Mouse (Mus musculus) left cerebral cortex, adult 2 months (tissue): ENCODE data around the gene Fut1. TPM values are rescaled to one million over a fixed set of nuclear protein-coding genes. Genes with fewer than 3 reads are reported as not detected.
"Not testable (repeated sequence)": the region's sequence is repeated elsewhere in the genome, so short reads cannot be mapped to it uniquely, and the experiment has no call there.

Experiments
- DNase-seq, 2 experiments: peaks; one replicate each; pipeline ENCODE4 v3.0.0; 2021 to 2022; ENCODE audit warnings: low spot score in 2 of 2, mixed read lengths in 1 of 2; ENCODE audit errors: extremely low spot score in 1 of 2
- H3K27ac ChIP-seq: fragments of 200-600 bp; 2 replicates; pipeline ENCODE4 v1.8.1; 2022
- H3K4me3 ChIP-seq: fragments of 200-600 bp; 2 replicates; pipeline ENCODE4 v1.8.1; 2022
- CTCF ChIP-seq: fragments of 200-600 bp; IDR thresholded peaks from 2 replicates; pipeline ENCODE4 v1.8.1; 2022; ENCODE audit warnings: antibody characterized with exemption, mild to moderate bottlenecking, moderate library complexity
- intact Hi-C: fragments of 180-260 bp; cut with DNase I; formaldehyde crosslinking; loops from one replicate; pipeline ENCODE4 v1.15.1; 2025
- total RNA-seq, 2 experiments: library from RNA; stranded (reverse); gene quantifications; 2 replicates each; pipeline ENCODE4 v1.2.3; 2021

The Fut1 gene
- total RNA-seq, 2 experiments from 2014 or later: not detected

DNA sequence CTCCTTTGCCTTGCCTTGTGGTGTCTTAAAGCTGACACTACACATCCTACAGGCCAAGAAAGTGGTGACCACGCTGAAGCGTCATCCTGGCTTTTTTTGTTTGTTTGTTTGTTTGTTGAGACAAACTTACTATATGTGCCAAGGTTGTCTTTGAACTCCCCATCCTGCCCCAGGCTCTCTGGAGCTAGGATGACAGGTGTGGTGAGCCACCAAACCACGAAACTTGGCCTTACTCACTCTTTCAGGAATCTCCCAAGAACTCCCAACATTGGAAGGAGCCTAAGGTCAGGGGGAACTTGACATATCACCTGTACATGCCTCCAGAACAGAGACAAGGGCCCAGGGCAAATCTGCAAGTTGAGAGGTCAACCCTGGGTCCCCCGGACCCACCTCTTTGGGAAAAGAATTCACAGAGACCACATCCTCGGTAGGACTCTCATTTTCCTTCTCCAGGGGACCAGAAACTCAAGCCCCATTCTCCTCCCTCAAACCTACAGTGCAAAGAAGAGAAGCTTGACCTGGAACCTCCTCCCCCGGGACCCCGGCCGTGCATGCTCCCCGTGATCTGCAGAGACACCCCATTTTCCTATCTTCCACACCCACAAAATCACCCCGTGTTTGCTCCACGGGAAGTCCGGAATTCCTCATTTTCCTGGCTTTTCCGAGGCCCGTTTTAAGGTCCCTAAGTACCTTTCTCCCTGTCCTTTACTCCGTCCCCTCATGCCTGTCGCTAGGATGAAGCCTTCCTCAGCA, 25.6 kb downstream of the Fut1 start:
- Histone ChIP-seq H3K27ac (peak overlapping the region; percentile 84), H3K4me3 (peak overlapping the region; percentile 61)
- intact Hi-C loops: no loop called here
- no peak for TF ChIP-seq CTCF
- no peak for DNase-seq

GRCm38 (mm10) chr7:45643441-45644178, 26.5 kb downstream of the Fut1 start:
- peak overlapping the region; percentile 61 for H3K4me3 ChIP-seq
- peak; percentile 89 to 90 for DNase-seq
- intact Hi-C loops: no loop called here
- no peak for TF ChIP-seq CTCF
- peak overlapping the region; percentile 84 for H3K27ac ChIP-seq

DNA sequence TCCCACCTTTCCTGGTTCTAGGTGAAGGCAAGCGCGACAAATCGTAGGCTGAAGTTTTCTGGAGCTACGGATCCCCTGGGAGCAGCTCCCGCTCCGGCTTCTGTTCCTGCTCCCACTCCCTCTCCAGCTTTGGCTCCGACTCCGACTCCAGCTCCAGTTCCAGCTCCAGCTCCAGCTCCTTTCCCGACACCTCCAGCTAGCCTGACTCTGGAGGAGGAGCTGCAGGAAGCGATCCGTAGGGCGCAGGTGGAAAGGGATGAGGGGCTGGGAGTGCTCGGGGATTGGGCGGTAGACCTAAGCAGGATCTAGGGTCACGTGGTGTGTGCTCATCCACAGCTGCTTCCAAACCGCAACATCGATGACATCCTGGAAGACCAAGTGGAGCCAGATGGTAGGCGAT, 27.1 kb downstream of the Fut1 start:
- intact Hi-C loops: no loop called here
- Histone ChIP-seq H3K27ac (peak overlapping the region; percentile 84), H3K4me3 (peak overlapping the region; percentile 41)
- DNase-seq: peak; percentile 72 to 76
- TF ChIP-seq CTCF: no peak

DNA sequence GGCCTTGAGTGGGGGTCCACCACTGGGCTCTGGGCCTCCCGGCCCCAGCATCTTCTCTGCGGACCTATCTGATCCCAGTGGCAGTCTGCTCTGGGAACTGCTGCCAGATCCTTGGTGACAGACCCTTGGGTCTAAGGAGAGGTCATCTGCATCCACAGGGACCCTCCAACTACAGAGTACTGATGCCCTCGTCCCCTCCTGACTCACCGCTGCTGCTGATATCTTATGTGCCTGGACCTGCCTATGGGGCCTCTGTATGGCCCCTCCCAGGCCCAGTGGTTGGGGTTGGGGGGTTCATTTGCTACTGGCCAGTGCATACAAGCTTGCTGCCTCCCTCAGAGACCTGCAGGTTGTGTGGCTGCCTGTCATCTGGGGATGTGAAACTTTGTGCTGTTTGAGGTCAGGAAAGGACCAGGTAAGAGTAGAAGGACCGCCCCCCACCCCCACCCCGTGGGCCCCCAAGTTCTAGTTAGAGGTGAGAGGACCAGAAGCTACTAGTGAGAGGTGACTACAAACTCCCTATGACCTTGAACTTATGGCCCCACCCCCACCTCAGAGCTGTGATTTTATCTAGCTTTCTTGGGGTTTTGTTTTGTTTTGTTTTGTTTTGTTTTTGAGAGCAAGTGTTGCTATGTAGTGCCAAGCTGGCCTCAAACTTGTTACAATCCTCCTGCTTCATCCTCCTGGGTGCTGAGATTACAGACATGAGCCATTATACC, 27.9 kb downstream of the Fut1 start:
- Histone ChIP-seq H3K4me3 (peak overlapping the region; percentile 41), H3K27ac (peak overlapping the region; percentile 84)
- DNase-seq: no peak
- no peak for TF ChIP-seq CTCF
- intact Hi-C loops: no loop called here

DNA sequence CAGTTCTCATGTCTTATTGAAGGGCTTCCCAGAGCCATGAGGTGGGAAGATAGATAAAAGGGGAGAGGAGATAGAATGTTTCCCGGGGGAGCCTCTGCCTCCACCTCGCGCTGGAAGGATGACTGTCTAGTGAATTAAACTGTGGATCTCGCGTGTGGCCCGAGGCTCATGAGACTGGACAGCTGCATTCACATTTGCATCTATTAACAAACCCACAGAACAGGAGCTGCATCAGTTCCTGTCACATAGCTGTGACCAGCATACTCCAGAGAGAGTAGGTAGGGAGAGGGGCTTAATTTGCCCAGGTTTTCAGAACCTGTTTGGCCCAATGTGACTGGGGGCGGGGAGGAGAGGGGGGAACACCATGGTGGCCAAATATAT, 28.5 kb downstream of the Fut1 start:
- intact Hi-C loops: no loop called here
- no peak overlapping the region for H3K4me3 ChIP-seq
- no peak for DNase-seq
- TF ChIP-seq CTCF: no peak
- no peak overlapping the region for H3K27ac ChIP-seq

DNA sequence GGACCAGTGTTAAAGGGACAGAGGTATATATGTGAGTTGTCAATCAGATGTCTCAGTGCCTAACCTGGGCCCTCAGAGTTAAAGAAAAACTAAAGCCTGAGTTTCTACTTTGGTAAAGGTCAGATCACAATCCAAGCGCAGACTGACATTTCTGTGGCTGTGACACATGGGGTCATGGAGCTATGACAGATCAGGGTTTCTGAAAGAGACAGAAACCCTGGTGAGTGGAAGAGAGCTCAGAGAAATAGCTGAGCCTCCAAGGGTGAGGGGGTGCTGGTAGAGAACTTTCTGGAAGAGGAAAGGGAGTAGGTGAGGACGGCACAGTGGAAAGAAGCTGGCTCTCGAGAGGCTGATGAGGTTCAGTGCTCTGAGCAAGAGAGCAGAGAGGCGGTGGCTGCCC, 29.6 kb downstream of the Fut1 start:
- intact Hi-C loops: no loop called here
- DNase-seq: no peak
- Histone ChIP-seq H3K27ac (no peak overlapping the region), H3K4me3 (no peak overlapping the region)
- TF ChIP-seq CTCF: no peak

DNA sequence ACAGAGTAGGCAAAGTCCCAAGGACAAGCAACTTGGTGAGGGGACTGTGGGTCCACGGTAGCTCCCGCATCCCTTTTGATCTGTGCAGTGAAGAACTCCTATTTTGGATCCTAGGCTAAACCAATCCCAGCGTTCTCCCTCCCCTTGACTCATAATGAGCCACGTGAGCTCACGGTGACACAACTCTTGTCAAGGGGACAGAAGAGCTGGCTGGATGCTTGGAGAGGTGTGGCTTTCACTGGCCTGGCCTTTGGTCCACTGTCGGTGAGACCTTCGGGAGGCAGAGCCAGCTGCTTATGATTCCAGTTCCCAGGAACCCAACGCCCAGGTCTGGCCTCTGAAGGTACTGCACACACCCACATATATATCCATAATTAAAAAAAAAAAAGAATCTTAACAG, 32.3 kb downstream of the Fut1 start:
- intact Hi-C loops: no loop called here
- Histone ChIP-seq H3K4me3 (no peak overlapping the region), H3K27ac (no peak overlapping the region)
- DNase-seq: no peak
- TF ChIP-seq CTCF: no peak

DNA sequence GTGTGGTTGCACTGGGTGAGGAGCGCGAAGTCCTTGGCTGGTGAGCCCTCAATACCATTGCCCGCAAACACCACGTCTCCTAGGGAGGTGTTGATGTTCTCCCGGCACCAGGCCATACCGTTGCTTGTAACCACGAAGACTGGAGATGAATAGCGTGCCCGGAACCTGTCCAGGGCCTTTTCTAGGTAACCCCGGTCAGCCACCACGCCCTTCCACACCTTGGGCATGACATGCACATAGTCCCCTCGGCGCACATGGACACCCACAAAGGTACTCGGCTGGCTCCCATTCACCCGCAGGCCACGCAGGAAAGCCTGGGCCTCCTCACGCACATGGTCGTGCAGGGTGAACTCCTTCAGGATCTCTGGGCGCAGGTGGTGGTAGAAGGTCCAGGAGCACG, 33.4 kb downstream of the Fut1 start:
- H3K27ac ChIP-seq, DNase-seq, intact Hi-C loops, H3K4me3 ChIP-seq: not testable (repeated sequence)

DNA sequence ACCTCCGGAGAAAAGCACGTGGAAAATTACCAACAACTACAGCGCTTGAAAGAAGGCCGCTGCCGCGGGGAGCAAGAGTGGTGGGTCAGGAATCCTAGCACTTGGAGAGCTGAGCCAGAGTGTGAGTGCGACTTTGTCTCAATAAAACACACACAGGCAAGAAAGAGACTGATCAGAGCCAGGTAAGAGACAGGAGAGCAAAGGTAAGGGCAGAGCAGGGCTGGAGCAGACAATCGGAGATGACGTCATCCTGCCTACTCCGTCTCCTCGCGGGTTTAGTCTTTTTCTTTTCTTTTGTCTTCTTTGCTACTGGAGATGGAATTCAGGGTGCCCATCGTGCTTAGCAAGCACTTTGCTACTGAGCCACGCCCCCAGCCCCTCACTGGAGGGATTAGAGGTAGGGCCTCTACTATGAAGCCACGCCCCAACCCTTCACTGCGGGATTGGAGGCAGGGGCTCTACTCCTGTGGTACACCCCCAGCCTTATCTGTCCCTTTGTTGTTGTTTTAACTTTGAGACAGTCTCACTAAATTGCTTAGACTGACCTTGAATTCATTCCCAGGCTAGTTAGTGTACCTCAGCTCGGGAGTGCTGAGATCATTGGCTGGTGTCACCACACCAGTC, 37.4 kb downstream of the Fut1 start:
- Histone ChIP-seq H3K27ac (no peak overlapping the region), H3K4me3 (no peak overlapping the region)
- intact Hi-C loops: loop anchor here (5.0 kb wide), 1 partner anchor 37 kb away; the partner anchor contains the start of genes Fgf21 and Fut1
- TF ChIP-seq CTCF: no peak
- no peak for DNase-seq

GRCm38 (mm10) chr7:45660746-45661478, 43.8 kb downstream of the Fut1 start:
- Histone ChIP-seq H3K27ac (no peak overlapping the region), H3K4me3 (no peak overlapping the region)
- no peak for TF ChIP-seq CTCF
- DNase-seq: no peak
- intact Hi-C loops: no loop called here

DNA sequence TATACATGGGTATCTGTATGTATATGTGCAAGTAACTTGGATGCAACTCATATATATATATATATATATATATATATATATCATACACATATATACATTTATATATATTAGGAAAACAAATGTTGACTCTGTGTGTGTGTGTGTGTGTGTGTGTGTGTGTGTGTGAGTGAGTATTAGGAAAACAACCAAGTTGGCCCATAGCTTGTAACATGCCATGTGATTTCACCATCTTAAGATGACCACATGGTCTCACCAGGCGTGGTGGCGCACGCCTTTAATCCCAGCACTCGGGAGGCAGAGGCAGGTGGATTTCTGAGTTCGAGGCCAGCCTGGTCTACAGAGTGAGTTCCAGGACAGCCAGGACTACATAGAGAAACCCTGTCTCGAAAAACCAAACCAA, 44.6 kb downstream of the Fut1 start:
- intact Hi-C loops, H3K27ac ChIP-seq, H3K4me3 ChIP-seq, DNase-seq: not testable (repeated sequence)
